Mouse (Mus musculus) liver, postnatal 0 days (tissue): Measurements from ENCODE around the gene Tmem63c. TPM values are rescaled to one million over a fixed set of nuclear protein-coding genes. Genes with fewer than 3 reads are reported as not detected.

Source experiments
- ATAC-seq: fragments of 200-750 bp; cut with Nextera tagmentation; 2 replicates; pipeline ENCODE4 v1.8.0; 2017; ENCODE audit warnings: mild to moderate bottlenecking, moderate library complexity
- DNase-seq: peaks from one replicate; pipeline ENCODE4 v3.0.0-alpha.2; 2016
- H3K27ac ChIP-seq: fragments of 300-500 bp; sonication (generic); 2 replicates; pipeline ENCODE4 v1.5.1; 2014; ENCODE audit warnings: antibody characterized with exemption, moderate library complexity, mild to moderate bottlenecking, low read depth
- H3K27me3 ChIP-seq: fragments of 300-500 bp; sonication (generic); 2 replicates; pipeline ENCODE4 v1.6.1; 2014; ENCODE audit warnings: low read length, control low read depth, mixed read lengths; ENCODE audit not compliant: insufficient read depth
- H3K36me3 ChIP-seq: fragments of 300-500 bp; sonication (generic); replicated peaks from 2 replicates; pipeline ENCODE4 v1.6.1; 2014; ENCODE audit warnings: mild to moderate bottlenecking, control low read depth, low read length, moderate library complexity, mixed read lengths; ENCODE audit not compliant: insufficient read depth
- H3K4me1 ChIP-seq: fragments of 300-500 bp; sonication (generic); 2 replicates; pipeline ENCODE4 v1.6.1; 2014; ENCODE audit warnings: antibody characterized with exemption, mild to moderate bottlenecking, control low read depth; ENCODE audit not compliant: insufficient read depth
- H3K4me2 ChIP-seq: fragments of 300-500 bp; sonication (generic); 2 replicates; pipeline ENCODE4 v1.6.1; 2014; ENCODE audit warnings: low read depth, mild to moderate bottlenecking, low read length, moderate library complexity, mixed read lengths
- H3K4me3 ChIP-seq: fragments of 300-500 bp; sonication (generic); 2 replicates; pipeline ENCODE4 v1.5.1; 2014; ENCODE audit warnings: low read depth, low read length
- H3K9ac ChIP-seq: fragments of 300-500 bp; sonication (generic); replicated peaks from 2 replicates; pipeline ENCODE4 v1.6.1; 2014; ENCODE audit warnings: mild to moderate bottlenecking, moderate library complexity
- H3K9me3 ChIP-seq: fragments of 300-500 bp; sonication (generic); 2 replicates; pipeline ENCODE4 v1.6.1; 2016; ENCODE audit warnings: mild to moderate bottlenecking, control low read depth, low read length, mixed read lengths
- CTCF ChIP-seq: sonication (generic); IDR thresholded peaks from 2 replicates; pipeline ENCODE4 v1.5.1; 2016; ENCODE audit warnings: antibody characterized with exemption, low read depth
- EP300 ChIP-seq: IDR thresholded peaks from 2 replicates; pipeline ENCODE4 v1.6.1; 2016; ENCODE audit warnings: antibody characterized with exemption, low read depth, mild to moderate bottlenecking
- WGBS: fragments of 180-500 bp; shearing (Covaris S2); extraction: QIAGEN DNeasy Blood & Tissue Kit; methylation state at CpG from one replicate; pipeline ENCODE4 v1.1.7; 2014; ENCODE audit not compliant: insufficient replicate concordance; 5-methylcytosine and 5-hydroxymethylcytosine counted together
- polyA plus RNA-seq: library from polyadenylated mRNA; unstranded; fragments of >200 nt; fragmentation: Nextera tagmentation; extraction: Ambion mirVana; gene quantifications from 2 replicates; pipeline ENCODE4 v1.2.1, GENCODE M21; 2015

The Tmem63c gene
- polyA plus RNA-seq, 1 experiment from 2014 or later = not detected

- H3K4me2 ChIP-seq = no peak overlapping the region
- no peak overlapping the region for H3K9ac ChIP-seq
- no peaks in the 10 kb centered on the region for H3K36me3 ChIP-seq
- H3K9me3 ChIP-seq = no peaks in the 10 kb centered on the region
- peaks cover 16% of the 10 kb centered on the region for H3K27me3 ChIP-seq
- peaks cover 9% of the 10 kb centered on the region for H3K4me1 ChIP-seq
- DNase-seq (no peak), ATAC-seq (no peak)
- no peak for TF ChIP-seq CTCF
- no peak for TF ChIP-seq EP300
- WGBS = 32% methylated on average over 15 of the region's 15 CpGs
- H3K27ac ChIP-seq = no peak overlapping the region
- no peak overlapping the region for H3K4me3 ChIP-seq
Measured at GRCm38 (mm10) chr12:86977833-86978232, 43.3 kb upstream of the Tmem63c start.

- Histone ChIP-seq H3K9me3 (no peaks in the 10 kb centered on the region), H3K4me3 (no peak overlapping the region), H3K27ac (no peak overlapping the region), H3K36me3 (no peaks in the 10 kb centered on the region), H3K9ac (no peak overlapping the region), H3K4me1 (no peaks in the 10 kb centered on the region), H3K27me3 (peaks cover 31% of the 10 kb centered on the region), H3K4me2 (no peak overlapping the region)
- 25% methylated on average over 9 of the region's 9 CpGs for WGBS
- DNase-seq (peak; percentile 28), ATAC-seq (no peak)
- TF ChIP-seq EP300 = no peak
- peak; percentile 50 for TF ChIP-seq CTCF
Measured at GRCm38 (mm10) chr12:86981180-86981579, 40.0 kb upstream of the Tmem63c start.

GRCm38 (mm10) chr12:86983470-86984193 lies 37.5 kb upstream of the Tmem63c start:
- 4% methylated on average over 26 of the region's 28 CpGs for WGBS
- ATAC-seq (no peak), DNase-seq (peak; percentile 70)
- no peak overlapping the region for H3K4me2 ChIP-seq
- H3K27me3 ChIP-seq = peaks cover 34% of the 10 kb centered on the region
- no peaks in the 10 kb centered on the region for H3K36me3 ChIP-seq
- no peak overlapping the region for H3K27ac ChIP-seq
- TF ChIP-seq EP300 (no peak), CTCF (no peak)
- H3K4me1 ChIP-seq = no peaks in the 10 kb centered on the region
- no peak overlapping the region for H3K4me3 ChIP-seq
- no peak overlapping the region for H3K9ac ChIP-seq
- no peaks in the 10 kb centered on the region for H3K9me3 ChIP-seq

- DNase-seq (peak; percentile 56), ATAC-seq (no peak)
- H3K36me3 ChIP-seq = no peaks in the 10 kb centered on the region
- H3K27ac ChIP-seq = no peak overlapping the region
- H3K4me1 ChIP-seq = no peaks in the 10 kb centered on the region
- H3K4me3 ChIP-seq = no peak overlapping the region
- H3K9me3 ChIP-seq = no peaks in the 10 kb centered on the region
- H3K27me3 ChIP-seq = peaks cover 40% of the 10 kb centered on the region
- 14% methylated on average over 6 of the region's 6 CpGs for WGBS
- H3K9ac ChIP-seq = no peak overlapping the region
- no peak overlapping the region for H3K4me2 ChIP-seq
- TF ChIP-seq EP300 (no peak), CTCF (no peak)
Measured at GRCm38 (mm10) chr12:86984194-86984555, 37.0 kb upstream of the Tmem63c start.

- H3K4me3 ChIP-seq = no peak overlapping the region
- no peak for TF ChIP-seq CTCF
- no peak for TF ChIP-seq EP300
- H3K9ac ChIP-seq = no peak overlapping the region
- DNase-seq (no peak), ATAC-seq (no peak)
- WGBS = 62% methylated on average over 4 of the region's 4 CpGs
- peaks cover 3% of the 10 kb centered on the region; the same call in 1 of the 2 replicates for H3K4me1 ChIP-seq
- H3K9me3 ChIP-seq = no peaks in the 10 kb centered on the region
- no peaks in the 10 kb centered on the region for H3K36me3 ChIP-seq
- no peak overlapping the region for H3K4me2 ChIP-seq
- peaks cover 55% of the 10 kb centered on the region for H3K27me3 ChIP-seq
- H3K27ac ChIP-seq = no peak overlapping the region
Measured at GRCm38 (mm10) chr12:86986562-86986961, 34.6 kb upstream of the Tmem63c start.

GRCm38 (mm10) chr12:86988227-86988626 lies 32.9 kb upstream of the Tmem63c start:
- Histone ChIP-seq H3K36me3 (no peaks in the 10 kb centered on the region), H3K27ac (no peak overlapping the region), H3K9me3 (no peaks in the 10 kb centered on the region), H3K27me3 (peaks cover 52% of the 10 kb centered on the region), H3K4me1 (peaks cover 3% of the 10 kb centered on the region; the same call in 1 of the 2 replicates), H3K9ac (no peak overlapping the region), H3K4me3 (no peak overlapping the region), H3K4me2 (no peak overlapping the region)
- TF ChIP-seq CTCF (no peak), EP300 (no peak)
- DNase-seq (no peak), ATAC-seq (no peak)
- WGBS = 38% methylated on average over 16 of the region's 16 CpGs
